Mouse (Mus musculus) heart, postnatal 25 days (tissue): ENCODE results near the gene Dock1. TPM values are rescaled to one million over a fixed set of nuclear protein-coding genes. Genes with fewer than 3 reads are reported as not detected.
A peak's percentile ranks its signal among the peaks of the same experiment; 100 is the strongest.

Source experiments
- DNase-seq: peaks from one replicate; pipeline ENCODE4 v3.0.0; 2022; ENCODE audit warnings: low spot score
- intact Hi-C: fragments of 180-260 bp; cut with DNase I; formaldehyde crosslinking; loops from one replicate; pipeline ENCODE4 v1.15.1; 2025
- total RNA-seq, 2 experiments: library from RNA; stranded (reverse); gene quantifications; 2 replicates each; pipeline ENCODE4 v1.2.3; 2021

Dock1 gene
- total RNA-seq, 2 experiments from 2014 or later = 23.7 to 27.7 TPM

- no peak for DNase-seq
- intact Hi-C loops = no loop called here
Observed at GRCm38 (mm10) chr7:135208947-135209567, 538.6 kb downstream of the Dock1 start.

- DNase-seq = no peak
- intact Hi-C loops = no loop called here
Observed at GRCm38 (mm10) chr7:135210296-135210695, 539.8 kb downstream of the Dock1 start.

DNA sequence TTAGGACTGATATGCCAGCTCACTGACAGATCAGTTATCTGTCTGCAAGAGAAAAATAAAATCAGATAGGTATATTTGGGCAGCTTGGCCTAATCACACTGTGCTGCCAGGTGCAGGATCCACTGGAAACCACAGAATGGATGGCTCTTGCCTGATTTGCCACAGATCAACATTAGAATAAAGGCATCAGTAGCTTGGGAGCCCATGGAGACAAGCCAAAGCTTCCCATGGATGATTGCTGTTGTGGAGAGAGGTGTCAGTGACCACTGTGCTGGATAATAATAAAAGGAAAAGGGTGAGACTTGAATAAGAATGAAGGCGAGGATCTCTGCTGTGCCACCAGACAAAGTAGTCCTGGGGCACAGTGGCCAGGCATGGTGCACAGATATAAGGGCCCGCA lies 540.4 kb downstream of the Dock1 start:
- DNase-seq = no peak
- intact Hi-C loops = no loop called here

GRCm38 (mm10) chr7:135212505-135212904 lies 542.1 kb downstream of the Dock1 start:
- intact Hi-C loops = no loop called here
- DNase-seq = peak; percentile 4

DNA sequence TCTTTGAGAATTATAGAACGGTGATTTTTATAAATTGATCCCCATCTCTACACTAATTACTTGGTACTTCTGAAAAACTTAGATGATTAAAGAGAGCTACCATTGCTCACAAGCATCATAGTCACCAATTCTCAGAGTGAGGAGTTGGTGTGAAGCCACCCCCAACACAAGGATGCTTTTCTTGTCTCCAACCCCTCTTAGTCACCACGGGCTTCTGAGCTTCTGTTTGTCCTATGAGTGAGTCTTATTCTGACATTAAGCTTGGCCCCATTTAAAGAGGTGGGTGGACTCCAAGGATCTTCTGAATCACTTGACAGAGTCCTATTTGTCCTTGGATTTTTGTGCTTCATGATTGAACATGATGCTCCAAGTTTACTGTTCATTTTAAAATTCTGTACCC lies 551.0 kb downstream of the Dock1 start:
- DNase-seq = no peak

More for the DNA sequence above, 551.0 kb downstream of the Dock1 start:
- intact Hi-C loops = no loop called here
